Mouse (Mus musculus) urinary bladder, postnatal 4 days (tissue): Measurements from ENCODE around the gene Hist1h2ab.

ENCODE experiments used
- DNase-seq, 2 experiments: peaks; one replicate each; pipeline ENCODE4 v3.0.0; 2021 to 2022; ENCODE audit warnings: low spot score in 2 of 2

The Hist1h2ab gene

DNA sequence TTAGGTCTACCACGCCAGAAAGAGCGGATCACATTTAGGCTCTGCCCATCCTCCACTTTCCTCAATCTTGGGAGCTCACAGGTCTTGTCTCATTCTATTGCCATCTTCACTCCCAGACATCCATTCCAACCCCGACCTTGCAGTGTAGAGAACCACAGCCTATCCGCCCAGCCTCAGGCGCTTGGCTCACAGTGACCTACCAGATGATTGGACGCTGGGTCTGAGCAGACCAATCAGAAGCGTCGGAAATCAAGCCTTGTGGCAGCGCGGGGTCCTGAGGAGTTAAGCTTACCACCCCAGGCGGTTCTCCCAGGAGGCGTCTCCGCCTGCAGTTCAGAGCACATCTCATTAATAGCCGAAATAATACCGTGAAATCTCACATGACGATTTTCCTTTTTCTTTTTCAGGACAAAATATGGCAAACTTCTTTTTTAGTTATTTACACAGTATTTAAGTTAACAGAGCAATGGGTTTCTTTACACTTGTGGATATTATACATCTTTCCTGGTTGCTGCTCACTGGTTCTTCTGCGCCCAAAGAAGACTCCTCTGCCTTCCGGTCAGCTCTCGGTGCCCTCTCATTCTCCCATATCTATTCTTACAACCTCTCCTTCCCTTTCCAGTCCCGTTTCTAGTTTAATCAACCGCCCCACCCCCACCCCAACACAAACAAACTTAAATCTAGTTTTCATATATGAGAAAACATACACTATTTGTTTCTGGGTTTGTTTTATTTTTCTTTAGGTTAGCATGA, 21.8 kb downstream of the Hist1h2ab start:
- DNase-seq = peak in 1 of 2 experiments; percentile 28

DNA sequence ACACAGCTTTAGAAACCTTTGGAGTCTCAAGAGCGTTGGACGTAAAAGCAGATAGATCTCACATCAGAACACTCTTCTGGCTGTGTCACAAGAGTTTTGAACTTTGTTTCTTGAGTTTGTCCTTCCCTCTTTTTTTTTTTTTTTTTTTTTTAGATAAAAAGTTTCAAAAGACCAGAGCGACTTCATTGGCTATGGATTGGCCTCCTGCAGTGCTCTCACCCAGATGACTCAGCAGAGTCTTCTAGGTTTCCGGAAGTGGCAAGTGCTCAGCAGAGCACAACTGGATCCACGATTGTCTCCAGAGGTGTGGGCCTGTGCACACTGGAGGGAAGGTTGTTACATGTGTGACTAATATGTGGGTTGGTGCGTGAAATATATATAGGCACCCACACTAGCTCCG, 27.4 kb downstream of the Hist1h2ab start:
- no peak for DNase-seq

DNA sequence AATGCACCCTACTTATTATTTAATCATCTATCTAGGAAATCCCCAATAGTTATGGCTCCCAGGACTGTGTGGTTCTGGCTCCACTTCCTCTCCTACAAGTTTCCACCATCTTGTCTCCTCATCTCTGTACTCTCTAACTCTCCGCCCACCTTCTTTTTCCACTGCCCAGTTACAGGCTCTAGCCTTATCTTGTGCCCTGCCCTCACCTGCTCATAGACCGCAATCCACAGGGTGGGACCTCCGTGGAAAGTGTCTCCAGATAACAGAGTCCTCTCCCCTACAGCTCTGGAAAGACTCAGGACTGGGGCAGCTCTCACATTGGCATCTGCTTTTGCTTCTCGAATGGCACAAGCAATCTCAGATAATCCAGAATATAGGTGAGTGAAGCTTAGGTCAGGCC, 28.1 kb downstream of the Hist1h2ab start:
- DNase-seq = no peak

DNA sequence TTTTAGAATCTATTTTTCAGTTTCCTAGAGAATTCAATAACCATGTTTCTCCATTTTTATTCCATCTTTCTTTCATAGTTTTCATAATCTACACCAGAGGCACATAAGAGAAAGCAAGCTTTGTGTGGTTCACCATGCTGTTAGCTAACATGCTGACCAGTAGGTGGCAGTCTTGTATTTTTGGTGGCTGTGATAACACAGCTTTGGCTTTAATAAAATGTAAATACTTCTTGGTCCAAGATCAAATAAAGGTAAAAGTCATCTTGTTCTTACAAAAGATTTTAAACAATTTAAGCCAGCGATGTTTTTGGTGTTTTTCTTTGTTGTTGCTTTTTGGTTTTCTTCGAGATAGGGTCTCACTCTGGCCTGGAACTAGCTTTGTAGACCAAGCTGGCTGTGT, 41.6 kb downstream of the Hist1h2ab start:
- DNase-seq = no peak

DNA sequence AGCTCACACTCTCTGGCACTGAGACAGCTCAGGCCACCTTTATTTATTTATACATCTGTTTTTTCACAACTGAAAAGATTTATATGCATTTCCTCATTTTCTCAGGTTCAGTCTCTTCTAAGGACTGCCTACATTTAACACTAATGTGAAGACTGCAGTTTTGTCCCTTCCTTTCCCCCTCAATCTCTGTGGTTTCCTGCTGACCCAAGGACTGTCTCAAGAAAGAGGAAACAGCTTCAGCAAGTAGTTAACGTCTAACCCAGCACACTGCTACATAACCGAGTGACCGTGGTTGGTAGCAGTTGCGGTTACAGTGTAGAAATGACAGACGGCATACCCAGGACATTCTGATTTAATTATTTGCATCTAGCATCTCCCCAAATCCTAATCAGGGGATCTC, 48.5 kb downstream of the Hist1h2ab start:
- DNase-seq = no peak
